Mouse (Mus musculus) left cerebral cortex, postnatal 14 days (tissue): ENCODE measurements around the gene Mrpl16. TPM values are rescaled to one million over a fixed set of nuclear protein-coding genes. Genes with fewer than 3 reads are reported as not detected.

Experiments used
- DNase-seq, 2 experiments: peaks; one replicate each; pipeline ENCODE4 v3.0.0; 2021 to 2022; ENCODE audit warnings: low spot score in 2 of 2, mixed read lengths in 1 of 2
- intact Hi-C: fragments of 180-260 bp; cut with DNase I; formaldehyde crosslinking; loops from one replicate; pipeline ENCODE4 v1.15.1; 2025
- long read RNA-seq, 2 experiments: library from polyadenylated mRNA; stranded (forward); transcript quantifications; one replicate each; pipeline ENCODE4 v2.0.0; 2021
- total RNA-seq, 2 experiments: library from RNA; stranded (reverse); gene quantifications; 2 replicates each; pipeline ENCODE4 v1.2.3; 2021

Gene Mrpl16
- 10 to 100 TPM; 40.1 to 43.7 TPM for total RNA-seq
- long read RNA-seq, experiment 1, transcript Mrpl16-201 (4 exons, 1,162 nt), result major isoform, 21 of 27 reads
- long read RNA-seq, experiment 1, partial matches to known transcripts, result 6 of 27 reads
- long read RNA-seq, experiment 1, other reads (novel, unspliced or antisense), result 0 of 27 reads
- long read RNA-seq, experiment 2, transcript Mrpl16-201 (4 exons, 1,162 nt), result major isoform, 16 of 24 reads
- long read RNA-seq, experiment 2, partial matches to known transcripts, result 7 of 24 reads
- long read RNA-seq, experiment 2, other reads (novel, unspliced or antisense), result 1 of 24 reads

DNA sequence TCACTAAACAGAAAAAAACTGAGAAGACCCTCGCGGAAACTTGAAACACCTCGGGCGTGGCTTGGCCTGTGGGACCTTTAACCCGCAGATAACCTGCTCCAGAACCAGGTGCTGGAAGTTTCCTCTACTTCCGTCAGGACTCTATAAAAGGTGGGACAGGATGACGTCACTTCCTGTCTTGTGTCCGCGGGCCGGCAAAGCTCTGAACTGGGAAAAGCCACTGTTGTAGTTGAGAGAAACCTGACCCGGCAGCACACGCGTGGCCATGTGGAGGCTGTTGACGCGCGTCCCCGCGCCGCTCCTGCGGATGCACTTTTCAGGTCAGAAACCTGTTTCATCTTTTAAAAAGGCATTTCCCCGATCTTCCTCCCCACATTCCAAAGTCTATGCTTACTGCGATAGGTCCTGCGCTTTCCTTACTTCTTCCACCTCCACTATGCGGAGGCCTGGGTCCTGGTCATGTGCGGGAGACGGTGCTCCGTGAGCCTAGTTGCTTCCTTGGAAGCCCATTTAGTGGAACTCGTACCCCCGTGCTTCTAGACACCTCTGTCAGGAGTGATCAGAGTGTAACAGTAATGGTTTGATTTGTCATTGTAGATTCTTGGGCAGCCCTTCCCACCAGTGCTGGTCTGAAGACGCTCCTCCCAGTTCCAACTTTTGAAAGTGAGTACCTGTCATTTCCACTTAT, at the start of gene Mrpl16:
TSS of gene Mrpl16 (plus strand) at position 187 of the 688 bp plus-strand sequence.
- peak; percentile 93 for DNase-seq
- intact Hi-C loops, result no loop called here

DNA sequence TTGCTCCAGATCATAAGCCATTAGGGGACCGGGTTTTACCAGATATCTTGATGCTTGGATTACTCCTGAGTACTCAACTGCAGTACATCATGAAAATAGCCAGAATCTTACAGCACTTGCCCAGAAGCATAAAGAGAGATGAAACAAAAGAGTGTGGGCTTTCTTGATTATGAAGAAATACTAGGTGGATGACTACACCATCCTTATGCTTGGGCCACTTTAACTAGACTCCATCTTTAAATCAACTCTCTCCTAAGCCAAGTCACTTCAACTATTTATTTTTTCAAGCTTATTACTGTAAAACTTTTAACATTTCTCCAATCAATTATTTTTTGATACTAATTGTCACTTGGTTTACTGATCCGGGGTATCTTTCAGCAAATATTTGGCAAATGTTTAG, 46.3 kb upstream of the Mrpl16 start:
- intact Hi-C loops, result no loop called here
- no peak for DNase-seq

DNA sequence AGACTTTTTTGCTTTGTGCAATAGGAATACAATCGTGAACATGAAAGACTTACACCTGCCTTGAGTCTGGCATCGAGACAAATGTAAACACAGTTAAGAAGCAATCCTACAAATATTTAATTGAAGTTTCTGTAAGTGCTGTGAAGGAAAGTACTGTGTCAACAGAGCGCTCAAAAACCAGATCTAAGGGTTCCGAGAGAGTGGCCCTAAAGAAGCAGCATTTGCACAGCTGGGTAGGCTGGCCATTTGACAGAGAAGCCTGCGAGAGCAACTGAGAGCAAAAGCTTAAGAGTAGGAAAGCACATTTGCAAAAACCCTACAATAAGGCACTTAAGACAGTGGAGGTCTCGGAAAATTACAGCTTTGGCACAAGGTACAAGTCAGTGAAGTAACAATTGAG, 45.9 kb upstream of the Mrpl16 start:
- intact Hi-C loops, result no loop called here
- no peak for DNase-seq

DNA sequence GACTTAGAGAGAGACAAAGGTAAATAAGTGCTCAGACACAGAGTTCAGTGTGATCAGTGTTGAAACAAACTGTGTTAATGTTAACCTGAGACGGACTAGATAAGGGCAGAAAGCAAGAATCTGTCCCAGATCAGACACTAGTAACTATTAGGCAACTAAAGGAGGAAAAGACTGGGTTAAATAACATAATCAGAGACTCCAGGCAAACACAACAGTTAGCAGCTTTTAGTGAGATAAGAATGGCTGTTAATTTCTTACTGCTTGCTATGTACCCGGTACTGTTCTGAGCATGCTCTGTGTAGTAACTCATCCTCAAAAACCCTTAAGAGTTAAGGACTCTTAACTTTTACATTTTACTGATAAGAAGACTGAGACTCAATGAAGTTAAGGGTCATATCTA, 44.3 kb upstream of the Mrpl16 start:
- intact Hi-C loops, result no loop called here
- DNase-seq, result no peak

DNA sequence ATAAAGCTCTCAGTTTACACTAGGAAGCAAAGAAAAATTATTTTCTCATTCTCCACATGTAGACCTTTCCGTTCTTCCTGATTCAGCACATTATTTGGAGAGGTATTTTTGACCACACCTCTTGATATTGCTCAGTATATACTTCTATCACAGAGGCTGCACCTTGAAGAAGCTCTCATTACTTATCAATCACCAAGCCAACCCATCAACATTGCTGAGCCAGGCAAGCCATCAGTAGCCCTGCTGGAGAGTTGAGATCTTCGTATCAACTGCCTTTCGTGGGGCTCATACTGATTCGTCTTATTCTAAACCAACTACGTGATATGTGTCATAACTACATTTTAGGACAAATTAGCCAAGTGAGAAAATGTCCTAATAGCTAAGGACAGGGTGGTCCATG, 42.9 kb upstream of the Mrpl16 start:
- intact Hi-C loops, result no loop called here
- no peak for DNase-seq

DNA sequence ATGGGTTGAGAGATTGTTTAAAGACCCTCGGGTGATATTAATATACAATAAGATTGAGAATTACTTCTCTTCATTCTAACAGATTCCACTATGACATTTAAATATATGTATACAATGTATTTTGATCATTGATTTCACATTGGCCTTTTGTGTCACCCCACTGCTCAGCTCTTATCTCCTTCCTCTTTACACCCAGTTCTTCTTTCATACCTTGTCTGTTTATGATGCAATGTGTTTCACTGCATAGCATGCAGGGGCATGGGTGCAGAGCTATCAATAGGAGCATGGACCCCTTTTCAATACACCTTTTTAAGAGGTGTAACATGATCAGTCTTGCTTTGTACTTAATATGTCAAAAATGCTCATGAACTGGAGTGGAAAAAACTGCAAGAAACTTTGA, 39.9 kb upstream of the Mrpl16 start:
- intact Hi-C loops, result no loop called here
- no peak for DNase-seq

DNA sequence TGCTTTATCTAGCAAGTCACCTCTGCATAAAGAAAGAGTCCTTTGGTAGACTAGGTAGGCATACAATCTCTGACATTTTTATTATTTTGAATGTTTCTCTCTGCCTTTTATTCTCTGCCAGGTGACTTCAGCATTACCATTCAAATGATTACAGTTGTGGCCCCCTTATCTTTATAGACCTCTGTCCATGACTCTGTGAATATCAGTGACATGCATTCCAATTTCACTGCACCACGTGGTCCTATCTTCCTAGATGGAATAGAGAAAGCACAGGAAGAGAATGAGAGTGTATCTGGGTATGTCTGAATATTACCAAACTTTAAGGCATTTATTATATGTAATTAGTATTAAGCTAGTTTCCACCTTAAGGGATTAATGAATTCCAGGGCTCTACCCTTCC, 33.7 kb upstream of the Mrpl16 start:
- intact Hi-C loops, result no loop called here
- no peak for DNase-seq

DNA sequence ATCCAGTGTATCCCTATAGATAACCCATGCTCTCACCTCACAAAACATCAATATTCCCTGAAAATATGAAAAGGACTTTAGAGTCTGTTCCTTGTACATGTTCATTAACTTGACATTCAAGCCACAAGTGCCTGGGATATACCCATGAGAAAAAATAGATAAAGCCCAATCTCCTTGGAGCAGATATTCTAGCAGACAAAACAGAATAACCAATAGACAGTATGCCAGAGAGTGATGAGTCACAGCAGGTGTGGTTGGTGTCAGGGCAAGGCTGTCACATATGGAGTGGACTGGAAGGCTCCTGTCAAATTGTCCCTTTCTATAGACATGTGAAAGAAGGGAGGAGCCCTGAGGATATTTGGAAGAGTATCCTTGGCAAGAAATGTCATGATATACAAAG, 24.5 kb upstream of the Mrpl16 start:
- no peak for DNase-seq
- intact Hi-C loops, result no loop called here

DNA sequence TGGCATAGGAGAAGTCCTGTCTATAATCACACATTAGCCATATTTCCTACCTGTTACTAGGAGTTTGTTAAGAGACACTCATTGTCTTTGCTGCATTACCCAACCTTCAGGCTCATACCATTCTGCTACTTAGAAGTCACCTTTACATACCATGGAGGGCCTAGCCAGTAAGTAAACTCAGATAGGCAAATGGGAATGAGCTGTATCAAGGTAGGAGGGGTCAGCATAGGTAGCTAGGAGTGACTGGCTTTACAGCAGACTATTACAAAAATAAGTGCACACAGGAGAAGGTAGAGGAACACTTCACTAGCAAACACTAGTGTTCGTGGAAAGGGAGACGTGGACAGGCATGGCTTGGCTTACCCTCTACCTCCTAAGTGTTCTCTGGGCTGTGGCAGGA, 22.9 kb upstream of the Mrpl16 start, which contains the start of gene Gif:
TSS of gene Gif (plus strand) at position 257 of the 400 bp plus-strand sequence.
- no peak for DNase-seq
- intact Hi-C loops, result no loop called here

DNA sequence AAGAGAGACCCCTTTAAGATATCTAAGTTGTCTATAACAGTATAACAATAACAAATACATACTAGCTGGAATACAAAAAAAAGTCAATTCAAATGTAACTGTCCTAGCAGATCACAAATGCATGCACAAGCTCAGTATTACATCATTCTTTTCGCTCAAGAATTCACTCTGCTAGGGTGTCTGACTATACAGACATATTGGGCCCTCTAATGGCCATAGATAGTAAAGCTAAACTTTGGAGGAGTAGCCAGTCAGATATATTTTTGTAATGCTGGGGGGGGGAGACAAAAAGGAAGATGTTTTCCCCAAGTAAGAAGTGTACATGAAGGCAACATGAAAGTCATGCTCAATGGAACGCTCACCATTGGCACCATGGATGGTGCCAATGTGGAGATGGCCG, 5.1 kb upstream of the Mrpl16 start:
- intact Hi-C loops, result no loop called here
- no peak for DNase-seq

DNA sequence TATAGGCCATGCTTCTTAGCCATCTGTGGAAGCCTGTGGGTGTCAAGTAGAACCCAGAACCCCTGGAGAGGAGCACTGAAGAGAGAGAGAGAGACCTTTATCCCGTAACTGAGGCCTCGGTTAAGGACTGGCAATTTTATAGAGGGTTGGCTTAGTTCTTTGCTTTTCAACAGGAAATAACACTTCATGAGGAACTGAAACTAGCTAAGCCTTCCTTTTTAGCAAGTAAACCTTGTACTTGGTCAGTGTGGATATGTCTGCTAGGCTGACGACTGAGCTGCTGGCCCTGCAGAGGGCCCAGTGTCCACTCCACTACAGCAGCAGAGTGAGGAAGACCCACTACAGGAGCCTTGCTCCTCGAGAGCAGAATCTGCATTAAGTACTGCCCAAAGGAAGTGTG, 3.8 kb upstream of the Mrpl16 start:
- DNase-seq, result no peak

DNA sequence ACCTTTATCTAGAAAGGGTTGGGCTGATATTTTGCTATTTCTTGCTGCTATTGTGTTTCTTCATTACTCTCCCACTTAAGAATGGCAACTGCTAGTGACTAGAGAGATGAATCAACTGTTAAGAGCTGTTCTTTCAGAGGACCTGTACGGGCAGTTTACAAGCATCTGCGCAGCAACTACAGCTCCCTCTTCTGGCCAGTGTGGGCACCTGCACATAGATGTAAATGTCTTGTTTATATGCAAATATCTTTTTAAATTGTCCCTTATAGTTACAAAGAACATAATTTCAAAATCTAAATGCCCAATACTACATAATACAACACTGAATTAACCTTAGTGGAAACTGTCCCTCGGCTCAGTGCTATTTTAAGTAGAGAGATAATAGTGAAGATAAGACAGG, 2.0 kb upstream of the Mrpl16 start:
- DNase-seq, result peak in 1 of 2 experiments; percentile 50
- intact Hi-C loops, result loop anchor here (1.0 kb wide), 2 partner anchors 158 to 418 kb away; no protein-coding TSS in a partner anchor

More for the DNA sequence above, 3.8 kb upstream of the Mrpl16 start:
- intact Hi-C loops, result no loop called here

DNA sequence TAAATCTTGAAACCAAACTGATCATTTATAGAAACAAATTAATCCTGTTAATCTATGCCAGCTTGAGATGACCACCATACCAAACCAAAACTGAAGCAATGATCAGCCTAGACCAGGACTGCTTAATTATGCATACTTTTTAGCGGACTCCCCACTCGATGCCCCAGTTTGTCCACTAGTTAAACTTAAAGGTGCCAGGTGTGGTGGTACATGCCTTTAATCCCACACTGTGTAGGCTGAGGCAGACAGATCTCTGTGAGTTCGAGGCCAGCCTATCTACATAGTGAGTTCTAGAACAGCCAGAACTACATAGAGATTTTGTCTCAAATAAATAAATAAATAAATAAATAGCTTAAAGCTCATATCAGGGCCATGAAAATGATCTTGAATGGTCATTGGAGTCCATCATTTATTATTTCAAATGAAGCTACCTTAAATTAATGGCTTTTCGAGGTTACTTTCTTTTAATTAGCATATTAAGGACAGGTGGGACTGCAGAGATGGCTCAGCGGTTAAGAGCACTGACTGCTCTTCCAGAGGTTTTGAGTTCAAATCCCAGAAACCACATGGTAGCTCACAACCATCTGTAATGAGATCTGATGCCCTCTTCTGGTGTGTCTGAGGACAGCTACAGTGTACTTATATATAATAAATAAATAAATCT, 802 bp upstream of the Mrpl16 start:
- no peak for DNase-seq
- intact Hi-C loops, result no loop called here

DNA sequence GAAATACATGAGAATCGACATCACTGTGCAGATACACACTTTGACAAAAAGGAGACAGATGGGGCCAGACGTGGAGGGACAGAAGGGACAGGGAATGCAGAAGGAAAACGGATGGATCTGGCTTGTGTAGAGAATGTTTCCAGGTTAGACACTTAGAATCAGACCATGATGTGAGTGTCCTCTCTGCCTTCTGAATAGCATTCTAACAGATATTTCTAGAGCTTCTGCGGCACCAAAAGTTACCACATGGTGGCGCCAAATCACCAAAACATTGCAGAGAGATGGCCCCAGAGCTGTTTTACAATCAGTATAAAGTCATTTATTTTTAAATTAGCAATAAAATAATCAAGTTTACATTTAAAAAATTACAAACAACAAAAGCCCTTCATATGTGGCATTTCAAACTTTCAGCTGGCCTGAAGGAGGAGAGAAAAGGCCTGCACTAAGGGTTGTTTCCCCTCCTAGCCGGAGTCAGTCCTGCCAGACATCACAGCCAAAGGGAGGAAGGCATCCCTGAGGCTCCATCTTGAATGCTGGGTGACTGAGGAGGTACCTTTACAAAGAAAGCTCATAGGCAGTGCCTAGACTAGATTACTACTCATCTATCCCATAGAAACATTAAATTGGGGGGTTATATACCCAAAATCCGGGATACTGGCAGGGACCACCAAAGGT, 7.1 kb downstream of the Mrpl16 start:
- intact Hi-C loops, result loop anchor here (2.0 to 5.0 kb wide), 3 partner anchors 41 to 230 kb away; partner anchors contain the start of genes Patl1 and Stx3
- peak; percentile 71 to 79 for DNase-seq

DNA sequence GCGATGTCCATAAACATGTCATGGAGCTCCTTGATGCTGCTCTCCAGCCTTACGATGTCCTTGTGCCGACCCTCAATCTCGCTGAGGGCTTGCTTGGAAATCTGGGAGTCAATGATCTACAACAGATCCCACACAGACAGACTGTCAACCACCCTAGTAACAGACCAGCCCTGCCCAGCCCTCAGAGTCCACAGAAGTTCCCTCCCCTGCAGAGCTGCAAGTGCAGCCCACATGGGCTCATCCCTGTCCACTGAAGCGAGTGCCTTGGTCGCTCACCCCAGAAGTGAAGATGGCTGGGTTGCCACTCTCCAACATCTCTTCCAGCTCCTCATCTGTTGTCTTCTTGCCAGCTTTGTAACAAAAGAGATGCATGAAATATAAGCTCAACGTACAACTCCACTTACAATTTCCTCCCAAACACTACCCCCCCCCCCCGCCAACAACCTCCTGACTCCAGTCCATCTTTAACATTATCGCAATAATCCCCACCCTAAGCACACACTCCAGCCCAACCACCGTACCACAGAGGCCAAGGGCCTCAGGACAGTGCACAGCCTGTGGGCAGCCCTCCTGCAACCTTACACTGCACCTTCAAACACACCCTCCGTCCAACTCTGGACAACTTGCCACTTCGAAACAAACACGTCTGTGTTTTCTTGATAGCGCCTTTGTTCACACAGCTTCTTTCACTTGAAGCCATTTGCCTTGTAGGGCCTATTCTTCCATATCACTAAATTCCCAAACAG, 15.4 kb downstream of the Mrpl16 start:
- intact Hi-C loops, result no loop called here
- no peak for DNase-seq

DNA sequence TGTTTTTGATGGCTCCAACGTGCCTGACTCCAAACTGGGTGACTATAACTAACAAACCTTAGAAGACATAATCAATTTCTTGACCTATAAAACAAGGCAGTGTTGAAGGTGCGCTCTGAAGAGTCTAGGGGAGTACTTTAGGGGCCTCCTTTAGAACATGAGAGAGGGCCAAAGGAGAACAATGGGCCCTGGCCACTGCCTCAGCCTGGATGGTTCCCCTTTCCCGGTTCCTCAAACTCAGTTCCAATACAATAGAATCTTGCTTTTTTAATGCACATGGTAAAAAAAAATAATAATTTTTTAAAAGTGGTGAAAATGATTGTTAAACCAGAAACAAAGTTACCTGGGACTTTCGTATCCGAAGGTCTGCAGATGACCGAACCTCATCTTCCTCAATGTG, 17.6 kb downstream of the Mrpl16 start:
- intact Hi-C loops, result no loop called here
- DNase-seq, result no peak

DNA sequence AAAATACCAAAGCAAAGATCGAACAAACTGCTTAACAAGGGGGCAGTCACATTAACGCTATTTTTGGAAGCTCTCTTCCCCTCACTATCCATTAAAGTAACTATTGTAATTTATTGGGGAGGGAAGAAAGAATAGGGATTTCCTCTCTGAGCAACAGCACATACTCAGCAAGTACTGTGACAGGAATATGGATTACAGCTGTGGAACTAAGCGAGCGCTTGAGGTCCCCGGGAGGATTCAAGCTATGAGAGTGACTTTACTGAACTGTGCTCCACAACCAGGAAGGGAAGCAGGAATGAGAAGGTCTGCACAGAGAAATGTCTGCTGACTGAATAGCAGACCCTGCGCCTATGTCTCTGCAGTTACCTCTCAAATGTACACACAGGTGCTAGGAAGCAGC, 18.7 kb downstream of the Mrpl16 start:
- intact Hi-C loops, result no loop called here
- DNase-seq, result no peak

DNA sequence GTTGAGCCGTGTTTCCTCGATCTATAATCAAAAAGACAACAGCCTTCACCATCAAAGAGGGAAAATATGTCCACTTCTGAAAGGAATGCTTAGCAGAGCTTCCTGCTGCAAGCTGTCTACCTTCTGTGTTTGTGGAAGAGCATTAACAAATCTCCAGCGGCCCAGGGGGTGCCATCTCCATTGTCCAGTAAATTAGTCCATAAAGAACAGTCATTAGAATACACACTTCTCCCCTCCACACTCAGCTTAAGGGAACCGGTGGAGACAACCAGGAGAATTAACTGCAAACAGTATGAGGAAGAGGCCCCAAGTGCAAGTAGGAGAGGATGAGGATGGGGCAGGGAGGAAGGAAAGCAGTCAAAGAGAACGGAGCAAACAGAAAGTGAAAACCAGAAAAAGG, 21.6 kb downstream of the Mrpl16 start:
- DNase-seq, result no peak
- intact Hi-C loops, result no loop called here

DNA sequence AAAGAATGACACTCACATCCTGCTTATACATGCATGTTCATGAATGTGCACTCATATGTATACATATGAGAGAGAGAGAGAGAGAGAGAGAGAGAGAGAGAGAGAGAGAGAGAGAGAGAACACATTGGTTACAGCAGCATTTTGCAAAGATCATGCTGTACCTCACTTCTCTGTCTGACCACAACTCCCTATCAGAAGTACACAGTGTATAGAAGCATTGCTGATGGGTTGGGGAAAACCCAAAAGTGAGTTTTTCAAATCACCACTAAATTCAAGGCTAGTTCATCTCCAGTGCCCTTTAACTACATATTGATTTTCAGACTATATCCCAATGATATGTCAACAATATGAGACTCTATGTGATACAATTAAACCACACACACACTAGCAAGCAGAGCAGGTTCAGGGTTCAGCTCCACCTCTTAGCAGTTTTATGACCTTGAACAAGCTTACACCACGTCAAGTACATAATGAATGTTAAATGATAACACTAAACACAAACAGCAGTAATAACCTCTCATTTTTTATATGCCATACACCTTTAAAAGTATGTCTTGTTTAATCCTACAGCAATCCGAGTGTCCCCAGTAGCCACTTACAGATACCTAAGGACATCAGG, 23.7 kb downstream of the Mrpl16 start:
- DNase-seq, result no peak
- intact Hi-C loops, result no loop called here
